Mouse (Mus musculus) E14TG2a.4 (cell line): ENCODE data around the gene Ptprm.

ENCODE experiments used
- CTCF ChIP-seq: conservative IDR thresholded peaks from 2 replicates; pipeline ENCODE4 v1.5.1; 2014; ENCODE audit warnings: low read length
- NANOG ChIP-seq: IDR thresholded peaks from 2 replicates; pipeline ENCODE4 v1.6.1; 2014; ENCODE audit warnings: borderline replicate concordance, low read length, mixed read lengths
- POU5F1 ChIP-seq: IDR thresholded peaks from 2 replicates; pipeline ENCODE4 v1.6.1; 2014; ENCODE audit warnings: low read length, borderline replicate concordance

GRCm38 (mm10) chr17:66749976-66750375, 604.3 kb downstream of the Ptprm start:
- TF ChIP-seq CTCF, result no peak
- TF ChIP-seq POU5F1, result no peak
- TF ChIP-seq NANOG, result no peak
